Mouse (Mus musculus) olfactory bulb, adult 2 months (tissue): Measurements from ENCODE around the gene Dpf3.

ENCODE experiments used
- CTCF ChIP-seq: fragments of 200-500 bp; IDR thresholded peaks from 2 replicates; pipeline ENCODE4 v1.5.1; 2012; ENCODE audit warnings: low read depth, mild to moderate bottlenecking, low read length, moderate library complexity; ENCODE audit not compliant: insufficient read depth
- POLR2A ChIP-seq: fragments of 200-500 bp; IDR thresholded peaks from 2 replicates; pipeline ENCODE4 v1.6.1; 2012; ENCODE audit warnings: mild to moderate bottlenecking, low read depth, low read length, moderate library complexity; ENCODE audit not compliant: insufficient read depth

- TF ChIP-seq CTCF, result no peak
- TF ChIP-seq POLR2A, result no peak
Measured at GRCm38 (mm10) chr12:83451850-83452249, 35.7 kb downstream of the Dpf3 start.
